Mouse (Mus musculus) kidney, adult 2 months (tissue): ENCODE measurements around the gene Sh3glb1.

Experiments used
- CTCF ChIP-seq: fragments of 200-500 bp; conservative IDR thresholded peaks from 2 replicates; pipeline ENCODE4 v1.5.1; 2011; ENCODE audit warnings: low read depth, mild to moderate bottlenecking, control low read depth, low read length, moderate library complexity, mixed read lengths; ENCODE audit not compliant: insufficient read depth, insufficient read length
- POLR2A ChIP-seq: fragments of 200-500 bp; IDR thresholded peaks from one replicate; pipeline ENCODE4 v1.6.1; 2011; ENCODE audit warnings: low read depth, low read length, control low read depth

DNA sequence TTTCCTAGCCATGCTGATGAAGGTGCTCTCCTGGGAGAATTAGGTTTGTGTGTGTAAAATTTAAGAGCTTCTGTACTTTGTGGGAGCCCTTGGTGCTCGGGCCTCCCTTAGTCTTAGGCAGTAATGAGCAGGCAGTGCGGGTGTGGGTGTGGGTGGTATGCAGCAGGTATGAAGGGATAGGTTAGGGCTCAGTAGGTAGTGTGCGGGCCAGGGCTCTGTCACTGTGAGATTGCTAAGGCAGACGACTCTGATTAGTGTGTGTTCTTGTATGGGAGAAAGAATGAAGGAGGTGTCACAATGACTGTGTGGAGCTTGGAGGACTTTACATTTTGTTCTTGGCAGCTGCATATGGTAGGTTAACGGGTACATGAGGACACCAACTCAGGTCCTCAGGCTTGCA lies 34.0 kb downstream of the Sh3glb1 start:
- TF ChIP-seq CTCF (no peak), POLR2A (no peak)
